Mouse (Mus musculus) lung, postnatal 14 days (tissue): Measurements from ENCODE around the gene Rsph14.

Source experiments
- DNase-seq: peaks from one replicate; pipeline ENCODE4 v3.0.0; 2021

Rsph14 gene

GRCm38 (mm10) chr10:74989814-74990213, 42.6 kb downstream of the Rsph14 start:
- no peak for DNase-seq

DNA sequence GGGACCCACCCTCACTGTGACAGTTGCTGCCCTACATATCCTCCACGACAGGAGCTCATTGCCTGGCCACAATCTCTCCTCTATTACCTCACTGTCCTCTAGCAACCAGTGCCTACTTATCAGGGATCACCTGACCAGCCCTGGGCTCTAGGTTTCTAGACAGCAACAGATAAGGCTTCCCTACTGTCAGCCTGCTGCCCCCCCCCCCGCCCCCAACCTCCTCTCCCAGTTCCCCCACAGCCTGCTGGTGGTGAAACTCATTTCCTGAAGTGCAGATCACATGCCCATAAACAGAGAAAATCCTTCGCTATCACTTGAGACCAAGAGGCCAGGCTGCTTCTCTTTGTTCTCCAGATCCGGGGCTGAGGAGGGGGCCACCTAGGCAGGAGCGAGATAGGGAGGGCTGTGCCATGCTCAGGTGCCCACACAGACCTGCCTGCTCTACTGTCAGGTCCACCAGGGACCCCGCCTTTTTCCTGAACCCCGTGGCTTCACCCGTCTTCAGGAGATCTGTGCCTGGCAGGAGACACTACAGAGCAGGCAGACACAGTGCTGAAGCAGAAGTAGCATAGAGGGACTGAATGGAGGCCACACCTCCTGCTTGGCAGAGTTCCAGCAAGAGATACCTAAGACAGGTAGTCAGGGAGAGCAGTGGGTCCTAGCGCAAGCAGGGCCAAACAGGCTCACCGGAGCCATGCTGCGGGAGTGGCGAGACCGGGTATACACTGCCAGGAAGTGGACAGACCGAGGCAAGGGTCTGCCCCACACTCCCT, 44.5 kb downstream of the Rsph14 start:
- no peak for DNase-seq

- DNase-seq, result no peak
Measured at GRCm38 (mm10) chr10:74983176-74983575, 49.2 kb downstream of the Rsph14 start.

DNA sequence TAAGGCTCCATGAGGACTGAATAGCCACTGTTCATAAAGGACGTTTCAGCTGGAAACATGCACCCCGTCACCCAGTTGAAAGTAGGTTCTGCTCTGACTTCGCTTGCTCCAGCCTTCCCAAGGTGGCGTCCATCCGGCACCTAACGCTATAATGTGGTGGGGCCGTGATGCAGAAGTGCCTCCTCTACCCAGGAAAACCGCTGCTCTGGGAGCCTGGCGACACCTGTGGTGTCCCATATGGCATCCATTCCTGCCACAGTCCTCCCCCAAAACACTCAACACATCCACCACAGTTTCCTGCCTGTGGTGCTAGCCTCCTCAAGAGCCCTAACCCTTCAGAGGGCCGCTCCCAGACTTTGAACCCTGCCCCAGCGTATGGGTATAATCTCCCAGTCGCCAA, 51.2 kb downstream of the Rsph14 start:
- DNase-seq, result no peak

DNA sequence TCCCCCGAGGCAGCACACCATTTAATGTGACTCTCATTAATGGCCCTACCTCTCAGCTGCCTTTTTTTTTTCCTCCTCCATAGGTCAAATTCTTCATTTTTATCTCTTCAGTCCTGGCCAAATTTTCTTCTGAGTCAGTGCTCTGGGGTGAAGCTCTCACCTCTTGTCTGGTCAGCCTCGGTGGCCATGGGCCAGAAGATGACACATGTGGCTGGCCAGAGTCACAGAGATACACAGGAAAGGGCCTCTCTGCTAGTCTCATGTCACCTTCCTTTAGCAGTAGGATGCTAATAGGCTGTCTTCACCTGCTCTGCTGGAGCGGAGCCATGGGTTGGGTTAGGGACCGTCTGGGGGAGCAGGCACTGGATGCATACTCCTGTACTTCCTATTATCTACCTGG, 54.3 kb downstream of the Rsph14 start:
- no peak for DNase-seq

GRCm38 (mm10) chr10:74976429-74976828, 56.0 kb downstream of the Rsph14 start:
- DNase-seq, result no peak

DNA sequence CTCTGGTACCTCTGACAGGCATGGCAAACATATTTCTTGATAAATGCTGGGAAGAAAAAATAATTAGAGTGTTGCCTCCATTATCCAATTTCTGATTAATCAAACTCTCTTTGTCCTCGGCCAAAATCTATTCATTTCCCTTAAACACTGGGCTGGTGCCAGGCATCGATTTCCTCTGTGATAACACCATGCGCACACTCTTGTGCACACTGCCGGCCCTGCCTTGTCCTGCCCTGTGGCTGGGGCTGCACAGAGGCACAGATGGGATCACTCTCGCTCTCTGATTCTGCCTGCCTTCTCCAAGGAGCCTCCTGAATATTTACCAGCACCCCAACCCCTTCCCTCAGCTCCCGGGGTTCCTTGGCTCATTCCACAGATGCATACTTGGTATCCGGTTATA, 56.8 kb downstream of the Rsph14 start:
- no peak for DNase-seq

DNA sequence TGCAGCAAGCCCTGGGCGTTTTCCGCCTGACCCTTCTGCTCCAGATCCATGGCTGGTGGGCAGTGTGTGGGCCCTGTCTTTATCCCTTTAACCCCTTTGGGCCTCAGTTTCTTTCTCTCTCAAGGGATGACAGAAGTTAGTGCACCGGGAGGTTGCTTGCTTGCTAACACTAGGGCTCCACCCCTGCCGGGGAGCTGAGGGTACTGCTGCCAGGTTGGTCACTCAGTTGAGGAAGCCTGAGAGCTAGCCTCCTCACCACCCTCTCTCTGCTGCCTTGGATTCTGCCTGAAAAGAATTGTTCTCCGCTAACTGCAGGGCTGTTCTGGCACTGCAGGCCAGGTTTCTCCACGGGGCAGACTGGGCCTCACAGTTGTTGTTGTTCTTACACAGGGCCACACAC, 59.4 kb downstream of the Rsph14 start:
- DNase-seq, result no peak

DNA sequence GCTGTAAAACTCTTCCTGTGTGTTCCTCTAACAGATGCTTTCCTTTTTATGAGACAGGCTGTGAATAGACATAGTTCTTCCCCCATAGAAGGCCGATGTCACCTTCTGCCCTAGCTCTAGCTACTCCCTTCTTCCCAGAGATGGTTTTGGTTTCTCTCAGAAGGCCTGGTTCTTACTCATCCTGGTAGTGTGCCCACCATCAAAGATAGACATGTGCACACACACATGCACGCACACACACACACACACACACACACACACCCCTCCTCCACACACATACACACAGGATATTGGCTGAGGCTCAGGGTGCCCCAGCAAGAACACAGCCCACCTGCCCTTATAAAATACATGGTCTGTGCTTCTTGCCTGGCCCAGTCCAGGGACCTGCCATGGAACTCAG, 63.1 kb downstream of the Rsph14 start:
- DNase-seq, result no peak

- no peak for DNase-seq
Measured at GRCm38 (mm10) chr10:74967651-74968267, 64.6 kb downstream of the Rsph14 start.

DNA sequence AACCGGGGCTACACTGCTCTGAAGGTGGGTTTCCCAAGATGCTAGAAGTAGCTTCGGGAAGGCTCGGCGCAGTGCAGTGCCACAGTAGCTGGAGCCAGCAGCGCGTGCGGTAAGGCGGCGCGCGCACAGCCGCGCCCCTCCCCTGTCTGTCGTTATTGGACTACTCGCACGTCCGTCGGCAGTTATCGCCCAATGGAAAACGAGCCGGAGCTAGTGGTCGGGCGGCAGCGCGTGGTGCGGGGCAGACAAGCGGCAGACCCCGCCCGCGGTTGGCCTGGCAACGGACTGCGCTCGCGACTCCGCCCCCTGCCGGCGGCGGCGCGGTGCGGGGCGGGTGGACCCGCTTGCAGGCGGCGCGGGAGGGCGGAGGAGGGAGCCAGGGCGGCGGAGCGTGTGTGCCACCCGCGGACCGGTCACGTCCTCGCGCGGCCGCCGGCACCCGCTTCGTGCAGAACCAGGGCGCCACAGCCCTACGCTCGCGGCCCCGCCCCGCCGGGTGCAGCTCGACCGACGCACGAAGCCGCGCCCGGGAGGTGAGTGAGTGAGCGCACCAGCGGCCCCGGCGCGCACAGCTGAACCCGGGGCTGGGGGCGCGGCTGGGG, 65.4 kb downstream of the Rsph14 start, which contains the start of gene Gnaz:
Gene Gnaz (plus strand): TSS at position 328 of the 602 bp plus-strand sequence.
- DNase-seq, result peak; percentile 96

- DNase-seq, result no peak
Measured at GRCm38 (mm10) chr10:74964380-74964779, 68.0 kb downstream of the Rsph14 start.

DNA sequence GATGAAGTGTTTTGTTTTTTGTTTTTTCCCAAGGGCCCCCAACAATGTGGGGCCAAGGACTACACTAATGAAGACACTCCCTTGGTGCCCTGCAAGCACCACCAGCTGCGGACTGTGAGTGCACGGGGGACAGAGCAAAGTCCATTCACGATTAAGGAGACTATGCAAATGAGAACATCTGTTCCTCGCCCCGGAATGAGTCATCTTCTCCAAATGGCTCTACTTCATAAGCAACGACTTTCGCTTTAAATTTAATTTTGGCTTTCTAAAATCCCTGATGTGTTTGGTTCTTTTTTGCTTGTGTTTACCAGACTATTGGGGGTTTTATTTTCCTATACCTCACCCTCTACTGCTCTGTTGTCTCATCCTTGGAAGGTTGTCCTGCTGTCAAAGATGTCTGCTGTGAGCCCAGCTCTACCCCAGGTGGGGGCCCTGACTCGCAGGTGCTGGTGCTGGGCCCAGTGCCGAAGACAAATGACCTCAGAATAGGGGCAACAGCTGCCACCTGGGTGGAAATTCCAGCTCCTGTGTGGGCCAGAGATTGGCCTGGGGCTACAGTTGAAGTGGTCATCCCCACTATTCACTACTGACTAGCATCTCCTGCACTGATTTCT, 79.4 kb downstream of the Rsph14 start:
- DNase-seq, result no peak

DNA sequence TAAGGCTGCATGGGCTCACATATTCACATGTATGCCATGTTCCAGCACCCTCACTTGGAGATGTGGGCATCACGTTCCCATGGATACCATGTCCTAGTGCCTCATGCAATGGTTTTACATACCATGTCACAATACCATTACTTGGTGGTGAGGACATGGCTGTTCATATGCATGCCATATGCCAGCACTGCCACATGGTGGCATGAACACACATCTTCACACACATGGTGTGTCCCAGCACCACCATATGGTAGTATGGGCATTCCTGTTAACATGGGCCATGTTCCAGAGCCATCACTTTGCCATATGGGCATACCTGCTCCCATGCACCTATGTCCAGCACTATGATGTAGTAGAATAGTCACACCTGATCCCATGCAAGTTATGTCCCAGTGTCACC, 91.6 kb downstream of the Rsph14 start:
- DNase-seq, result no peak

GRCm38 (mm10) chr10:74939300-74939699, 93.1 kb downstream of the Rsph14 start:
- DNase-seq, result no peak

GRCm38 (mm10) chr10:74938410-74938809, 94.0 kb downstream of the Rsph14 start:
- DNase-seq, result no peak

DNA sequence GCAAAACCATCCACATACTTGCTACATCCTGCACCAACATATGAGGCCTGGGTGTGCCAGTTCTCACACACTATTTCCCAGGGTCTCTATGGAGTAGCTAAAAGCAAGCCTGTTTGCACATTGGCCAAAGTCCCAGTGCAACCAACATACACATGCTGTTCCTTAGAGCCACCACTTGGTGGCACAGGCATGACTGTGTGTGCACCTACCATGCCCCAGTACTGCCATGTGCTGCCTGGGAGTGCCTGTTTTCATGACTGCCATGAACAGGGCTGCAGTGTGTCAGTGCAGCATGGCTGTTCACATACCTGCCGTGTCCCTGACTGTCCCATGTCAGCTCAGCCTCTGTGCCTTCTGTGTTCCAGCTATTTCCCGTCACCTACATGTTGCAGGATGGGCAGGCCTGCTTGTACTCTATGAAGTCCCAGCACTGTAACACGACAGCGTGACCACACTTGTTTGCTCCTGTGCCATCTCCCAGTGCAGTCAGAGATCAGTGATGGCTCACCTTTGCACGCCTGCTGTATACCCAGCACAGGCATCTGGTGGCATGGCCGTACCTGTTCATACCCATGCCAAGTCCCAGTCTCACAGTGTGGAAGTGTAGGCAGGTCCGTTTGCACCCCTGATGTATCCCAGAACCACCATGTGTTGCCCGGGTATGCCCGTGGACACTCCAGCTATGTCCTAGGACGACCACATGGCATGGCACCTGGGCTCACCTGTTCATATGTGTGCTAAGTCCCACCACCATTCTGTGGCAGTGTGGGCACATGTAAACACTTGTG, 95.2 kb downstream of the Rsph14 start:
- DNase-seq, result peak; percentile 18

DNA sequence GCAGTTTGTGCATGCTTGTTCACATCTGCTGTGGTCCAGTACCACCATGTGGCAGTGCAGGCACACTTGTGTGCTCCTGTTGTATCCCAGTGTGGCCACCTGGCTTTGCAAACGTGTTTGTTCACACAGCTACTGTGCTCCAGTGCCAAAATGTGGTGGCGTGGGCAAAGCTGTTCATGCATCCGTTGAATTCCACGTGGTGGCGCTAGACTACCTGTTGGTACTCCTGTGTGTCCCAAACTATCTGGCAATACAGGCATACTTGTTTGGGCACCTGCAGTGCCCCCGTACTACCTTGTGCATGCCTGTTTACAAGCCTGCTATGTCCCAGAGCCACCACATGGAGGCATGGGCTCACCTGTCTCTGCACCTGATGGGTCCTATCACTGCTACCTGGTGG, 97.4 kb downstream of the Rsph14 start:
- peak; percentile 35 for DNase-seq

DNA sequence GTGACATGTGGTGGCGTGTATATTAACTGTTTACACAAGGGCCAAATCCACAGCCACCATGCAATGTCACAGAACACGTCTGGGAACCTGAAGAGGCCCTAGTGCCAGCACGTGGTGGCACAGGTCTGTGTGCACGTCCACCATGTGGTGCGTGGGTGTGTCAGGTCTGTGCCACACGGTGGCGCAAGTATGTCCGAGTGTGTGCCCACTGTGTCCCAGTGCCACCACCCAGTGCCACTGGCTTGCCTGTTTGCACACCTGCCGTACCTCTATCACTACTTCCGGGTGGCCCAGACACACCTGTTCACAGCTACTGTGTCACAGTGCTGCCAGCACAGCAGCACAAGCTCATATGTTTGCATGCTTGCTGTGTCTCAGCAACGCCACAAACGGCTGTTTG, 97.9 kb downstream of the Rsph14 start:
- no peak for DNase-seq

DNA sequence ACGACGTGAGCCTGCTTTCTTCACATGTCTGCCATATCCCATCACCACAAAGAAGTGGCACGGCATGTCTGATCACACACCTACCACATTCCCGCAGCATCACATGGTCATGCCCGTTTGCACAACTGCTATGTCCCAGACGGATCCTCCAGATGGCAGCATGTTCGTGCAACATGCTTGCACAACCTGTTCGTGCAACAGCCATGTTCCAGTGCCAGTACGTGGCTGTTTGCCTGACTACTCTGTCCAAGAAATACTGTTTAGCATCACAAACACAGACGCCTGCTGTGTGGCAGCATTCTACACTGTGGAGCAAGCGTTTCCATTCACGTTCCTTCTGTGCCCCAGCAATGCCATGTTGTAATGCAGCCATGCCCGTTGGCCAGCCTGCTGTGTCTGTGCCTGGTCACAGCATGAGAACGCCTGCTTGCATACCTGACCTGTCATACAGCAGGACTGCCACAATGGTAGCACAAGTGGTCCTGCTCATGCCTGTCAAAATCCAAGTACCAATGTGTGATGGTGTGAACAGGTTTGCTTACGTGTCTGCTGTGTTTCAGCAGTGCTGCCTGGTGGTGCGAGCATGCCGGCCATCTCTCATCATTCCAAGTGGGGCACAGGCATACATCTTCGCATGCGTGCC, 98.7 kb downstream of the Rsph14 start:
- DNase-seq, result no peak

DNA sequence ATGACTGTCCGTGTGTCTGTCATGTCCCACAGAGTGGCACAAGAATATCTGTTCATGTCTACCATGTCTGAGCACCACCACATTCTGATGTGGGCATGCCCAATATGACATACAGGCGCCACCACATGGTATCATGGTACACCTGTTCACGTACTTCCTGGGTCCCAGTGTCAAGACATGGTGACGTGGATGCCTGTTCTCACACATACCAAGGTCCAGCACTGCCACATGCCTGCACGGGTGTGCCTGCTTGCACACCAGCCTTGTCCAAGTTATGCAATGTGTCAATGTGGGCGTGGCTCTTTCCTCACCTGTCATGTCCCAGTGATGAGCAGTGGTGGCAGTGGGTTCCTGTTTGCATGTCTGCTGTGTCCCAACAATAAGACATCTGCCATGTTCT, 99.9 kb downstream of the Rsph14 start:
- DNase-seq, result no peak

DNA sequence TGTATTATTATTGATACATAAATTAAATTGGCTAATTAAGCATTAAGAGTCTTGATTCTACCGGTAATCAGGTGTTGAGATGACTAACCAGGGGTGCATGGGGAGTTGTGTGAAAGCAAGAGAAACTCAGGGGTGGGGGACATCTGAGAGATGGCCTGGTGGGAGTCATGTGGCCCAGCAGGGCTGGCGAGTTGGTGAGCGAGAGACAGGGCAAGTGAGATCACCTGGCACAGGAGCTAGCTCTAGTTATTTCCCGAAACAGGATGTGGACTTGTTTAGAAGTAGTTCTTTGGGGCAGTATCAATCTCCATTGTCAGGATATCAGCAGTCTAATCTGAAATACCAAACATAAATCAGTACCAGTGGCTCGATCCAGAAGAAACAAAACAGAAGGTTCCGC, 100.8 kb downstream of the Rsph14 start:
- DNase-seq, result no peak
